Mouse (Mus musculus): ENCODE data around the gene Defb21. TPM values are rescaled to one million over a fixed set of nuclear protein-coding genes. Genes with fewer than 3 reads are reported as not detected.

Gene Defb21
- total and polyA plus RNA-seq, 2 experiments from 2014 or later: not detected

- WGBS: 82% methylated on average over 7 of the region's 7 CpGs
- DNase-seq (ENCODE audit: low spot score) (no peak), ATAC-seq (ENCODE audit: low FRiP score) (no peak)
- H3K9me3 ChIP-seq (ENCODE audit: low read length): no peaks in the 10 kb centered on the region
- H3K27ac ChIP-seq (ENCODE audit: low read depth, low read length): no peak within 1 kb of the TSS
- no peak within 1 kb of the TSS for H3K4me2 ChIP-seq (ENCODE audit: low read depth, low read length, poor library complexity, severe bottlenecking)
- TF ChIP-seq CTCF (IDR thresholded peaks at IDR 0.05): no peak
- H3K36me3 ChIP-seq (ENCODE audit: insufficient read depth, low read length): no peaks in the 10 kb centered on the region
- no peak within 1 kb of the TSS for H3K4me3 ChIP-seq (ENCODE audit: low read depth, low read length)
- H3K27me3 ChIP-seq (ENCODE audit: insufficient read depth, low read length): peaks cover 9% of the 10 kb centered on the region
- no peaks in the 10 kb centered on the region for H3K4me1 ChIP-seq (ENCODE audit: insufficient read depth, low read length)
- H3K9ac ChIP-seq (replicated peaks; ENCODE audit: low read length, poor library complexity, severe bottlenecking): no peak within 1 kb of the TSS
Observed at GRCm38 (mm10) chr2:152622953-152623352, 50.4 kb downstream of the Defb21 start, which contains the start of gene Defb25. Gene Defb25 (minus strand): TSS chr2:152623053.

Other genes with a start within 250 kb of the Defb21 start
- 117 and 118 TPM in 2 replicates for gene Rbck1, start 240.1 kb upstream of the Defb21 start, total RNA-seq (2014; rRNA removed)
- gene Rbck1, start 240.1 kb upstream of the Defb21 start, polyA plus RNA-seq (2015; fragmentation: Nextera tagmentation; extraction: Ambion mirVana): 90.5 and 92.0 TPM in 2 replicates
- 3.0 and 4.2 TPM in 2 replicates for gene Trib3, start 228.7 kb upstream of the Defb21 start, total RNA-seq (2014; rRNA removed)
- 3.0 and 3.4 TPM in 2 replicates for gene Trib3, start 228.7 kb upstream of the Defb21 start, polyA plus RNA-seq (2015; fragmentation: Nextera tagmentation; extraction: Ambion mirVana)
- gene Nrsn2, start 196.1 kb upstream of the Defb21 start, total RNA-seq (2014; rRNA removed): 72.5 and 80.2 TPM in 2 replicates
- gene Nrsn2, start 196.1 kb upstream of the Defb21 start, polyA plus RNA-seq (2015; fragmentation: Nextera tagmentation; extraction: Ambion mirVana): 103 and 111 TPM in 2 replicates
- gene Sox12, start 174.7 kb upstream of the Defb21 start, total RNA-seq (2014; rRNA removed): 45.3 and 55.7 TPM in 2 replicates
- 9.4 and 10.8 TPM in 2 replicates for gene Sox12, start 174.7 kb upstream of the Defb21 start, polyA plus RNA-seq (2015; fragmentation: Nextera tagmentation; extraction: Ambion mirVana)
- gene Zcchc3, start 157.7 kb upstream of the Defb21 start, total RNA-seq (2014; rRNA removed): 15.1 and 15.2 TPM in 2 replicates
- 13.9 and 16.6 TPM in 2 replicates for gene Zcchc3, start 157.7 kb upstream of the Defb21 start, polyA plus RNA-seq (2015; fragmentation: Nextera tagmentation; extraction: Ambion mirVana)
- gene 6820408C15Rik, start 157.2 kb upstream of the Defb21 start, total RNA-seq (2014; rRNA removed): 0.94 and 1.8 TPM in 2 replicates
- gene 6820408C15Rik, start 157.2 kb upstream of the Defb21 start, polyA plus RNA-seq (2015; fragmentation: Nextera tagmentation; extraction: Ambion mirVana): 3.3 and 4.9 TPM in 2 replicates
- not detected in 2 replicates for gene Defb23, start 108.1 kb upstream of the Defb21 start, total RNA-seq (2014; rRNA removed)
- not detected in 2 replicates for gene Defb23, start 108.1 kb upstream of the Defb21 start, polyA plus RNA-seq (2015; fragmentation: Nextera tagmentation; extraction: Ambion mirVana)
- not detected in 2 replicates for gene Defb20, start 95.7 kb upstream of the Defb21 start, total RNA-seq (2014; rRNA removed)
- not detected in 2 replicates for gene Defb20, start 95.7 kb upstream of the Defb21 start, polyA plus RNA-seq (2015; fragmentation: Nextera tagmentation; extraction: Ambion mirVana)
- not detected in 2 replicates for gene Defb22, start 82.6 kb upstream of the Defb21 start, total RNA-seq (2014; rRNA removed)
- not detected in 2 replicates for gene Defb22, start 82.6 kb upstream of the Defb21 start, polyA plus RNA-seq (2015; fragmentation: Nextera tagmentation; extraction: Ambion mirVana)
- gene Defb26, start 61.1 kb upstream of the Defb21 start, total RNA-seq (2014; rRNA removed): not detected in 2 replicates
- gene Defb26, start 61.1 kb upstream of the Defb21 start, polyA plus RNA-seq (2015; fragmentation: Nextera tagmentation; extraction: Ambion mirVana): not detected in 2 replicates
- not detected in 2 replicates for gene Defb28, start 54.5 kb upstream of the Defb21 start, total RNA-seq (2014; rRNA removed)
- not detected in 2 replicates for gene Defb28, start 54.5 kb upstream of the Defb21 start, polyA plus RNA-seq (2015; fragmentation: Nextera tagmentation; extraction: Ambion mirVana)
- not detected in 2 replicates for gene Defb29, start 32.6 kb upstream of the Defb21 start, total RNA-seq (2014; rRNA removed)
- not detected in 2 replicates for gene Defb29, start 32.6 kb upstream of the Defb21 start, polyA plus RNA-seq (2015; fragmentation: Nextera tagmentation; extraction: Ambion mirVana)
- gene Gm17416, start 3.4 kb upstream of the Defb21 start, total RNA-seq (2014; rRNA removed): not detected in 2 replicates
- not detected in 2 replicates for gene Gm17416, start 3.4 kb upstream of the Defb21 start, polyA plus RNA-seq (2015; fragmentation: Nextera tagmentation; extraction: Ambion mirVana)
- not detected in 2 replicates for gene Defb19, start 7.6 kb downstream of the Defb21 start, total RNA-seq (2014; rRNA removed)
- gene Defb19, start 7.6 kb downstream of the Defb21 start, polyA plus RNA-seq (2015; fragmentation: Nextera tagmentation; extraction: Ambion mirVana): not detected in 2 replicates
- gene Defb45, start 26.7 kb downstream of the Defb21 start, total RNA-seq (2014; rRNA removed): not detected in 2 replicates
- gene Defb45, start 26.7 kb downstream of the Defb21 start, polyA plus RNA-seq (2015; fragmentation: Nextera tagmentation; extraction: Ambion mirVana): not detected in 2 replicates
- gene Defb36, start 31.6 kb downstream of the Defb21 start, total RNA-seq (2014; rRNA removed): not detected in 2 replicates
- not detected in 2 replicates for gene Defb36, start 31.6 kb downstream of the Defb21 start, polyA plus RNA-seq (2015; fragmentation: Nextera tagmentation; extraction: Ambion mirVana)
- not detected in 2 replicates for gene Defb25, start 50.3 kb downstream of the Defb21 start, total RNA-seq (2014; rRNA removed)
- 0.79 and 1.2 TPM in 2 replicates for gene Defb25, start 50.3 kb downstream of the Defb21 start, polyA plus RNA-seq (2015; fragmentation: Nextera tagmentation; extraction: Ambion mirVana)
- 0.16 and 0.33 TPM in 2 replicates for gene Rem1, start 54.2 kb downstream of the Defb21 start, total RNA-seq (2014; rRNA removed)
- 0.49 and 0.94 TPM in 2 replicates for gene Rem1, start 54.2 kb downstream of the Defb21 start, polyA plus RNA-seq (2015; fragmentation: Nextera tagmentation; extraction: Ambion mirVana)
- 166 and 173 TPM in 2 replicates for gene H13, start 96.7 kb downstream of the Defb21 start, total RNA-seq (2014; rRNA removed)
- 175 and 182 TPM in 2 replicates for gene H13, start 96.7 kb downstream of the Defb21 start, polyA plus RNA-seq (2015; fragmentation: Nextera tagmentation; extraction: Ambion mirVana)
- gene Mcts2, start 114.3 kb downstream of the Defb21 start, total RNA-seq (2014; rRNA removed): 14.5 and 21.8 TPM in 2 replicates
- 28.0 and 28.1 TPM in 2 replicates for gene Mcts2, start 114.3 kb downstream of the Defb21 start, polyA plus RNA-seq (2015; fragmentation: Nextera tagmentation; extraction: Ambion mirVana)
- gene Id1, start 163.5 kb downstream of the Defb21 start, total RNA-seq (2014; rRNA removed): 69.6 and 71.7 TPM in 2 replicates
- 52.6 and 58.3 TPM in 2 replicates for gene Id1, start 163.5 kb downstream of the Defb21 start, polyA plus RNA-seq (2015; fragmentation: Nextera tagmentation; extraction: Ambion mirVana)
- gene Cox4i2, start 181.4 kb downstream of the Defb21 start, total RNA-seq (2014; rRNA removed): 2.0 and 6.8 TPM in 2 replicates
- gene Cox4i2, start 181.4 kb downstream of the Defb21 start, polyA plus RNA-seq (2015; fragmentation: Nextera tagmentation; extraction: Ambion mirVana): 3.3 and 4.5 TPM in 2 replicates

Measured in midbrain, postnatal 0 days (tissue).